Mouse (Mus musculus): Measurements from ENCODE around the gene Ube2q1.
"Not testable (repeated sequence)": the region's sequence is repeated elsewhere in the genome, so short reads cannot be mapped to it uniquely, and the experiment has no call there.

Gene Ube2q1

DNA sequence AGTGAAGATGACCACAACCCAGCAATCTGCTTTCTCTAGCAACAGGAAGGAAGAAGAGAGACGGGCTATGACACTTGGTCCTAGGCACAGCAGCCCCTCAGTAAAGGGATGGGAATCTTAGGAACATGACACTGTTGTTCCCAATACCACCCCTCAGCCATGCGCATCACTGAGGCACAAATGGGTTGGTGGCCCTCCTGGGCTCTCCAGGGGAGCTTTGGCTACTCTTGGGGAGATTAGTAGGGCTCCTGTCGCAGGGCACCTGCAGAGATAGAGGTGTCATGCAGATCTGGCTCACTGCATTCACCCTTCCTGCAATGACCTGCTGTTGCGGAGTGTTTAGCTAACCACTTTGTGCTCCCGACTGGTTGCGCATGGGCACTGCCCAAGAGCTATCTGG lies 12.9 kb downstream of the Ube2q1 start:
- no peak for DNase-seq (ENCODE audit: low read depth, low spot score)

DNA sequence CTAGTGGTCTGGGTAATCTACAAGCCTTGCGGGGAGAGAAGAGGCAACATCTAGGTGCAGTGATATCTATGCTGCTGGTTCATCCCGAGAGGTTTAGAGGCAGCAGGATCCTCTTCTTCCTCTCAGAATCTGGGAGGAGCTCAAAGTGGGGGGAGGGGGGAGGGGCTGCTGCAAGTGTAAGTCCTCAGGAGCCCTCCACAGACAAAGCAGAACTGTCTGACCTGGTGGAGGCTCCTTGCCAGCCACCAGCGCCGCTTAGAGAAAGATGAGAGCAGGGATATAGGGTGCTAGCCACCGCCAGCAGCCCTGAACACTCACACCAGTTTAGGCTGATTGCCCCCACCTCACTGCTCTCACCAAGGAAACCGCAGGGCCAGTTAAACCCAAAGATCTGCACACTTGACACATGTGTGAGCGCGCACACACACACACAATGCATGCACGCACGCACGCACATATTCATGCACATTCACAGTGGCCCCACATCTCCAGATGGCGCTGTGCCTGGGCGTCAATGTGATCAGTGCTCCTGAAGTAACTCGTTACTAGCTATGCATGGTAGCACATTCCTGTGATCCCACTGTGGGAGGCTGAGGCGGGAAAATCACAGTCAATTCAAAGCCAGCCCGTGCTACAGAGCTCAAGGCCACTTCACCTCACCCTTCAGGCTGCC lies 15.4 kb downstream of the Ube2q1 start:
- DNase-seq (ENCODE audit: low read depth, low spot score) = no peak

DNA sequence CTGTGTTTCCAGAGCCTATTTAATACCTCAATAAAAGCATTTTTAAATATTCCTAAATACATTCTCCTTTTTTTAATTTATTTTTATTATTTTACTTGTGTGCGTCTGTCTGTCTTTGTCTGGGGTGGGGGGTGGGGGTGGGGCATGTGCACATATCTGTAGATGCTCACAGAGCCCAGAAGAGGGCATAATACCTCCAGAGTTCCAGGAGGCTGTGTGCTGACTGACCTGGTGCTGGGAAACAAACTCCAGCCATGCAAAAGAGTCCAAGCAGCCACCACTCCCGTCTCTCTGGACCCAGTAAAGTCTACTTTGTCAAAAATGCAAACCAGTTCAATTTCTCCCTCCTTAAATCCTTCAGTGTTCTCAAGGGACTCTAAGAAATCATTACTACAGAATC lies 21.2 kb downstream of the Ube2q1 start:
- DNase-seq (ENCODE audit: low read depth, low spot score) = no peak

DNA sequence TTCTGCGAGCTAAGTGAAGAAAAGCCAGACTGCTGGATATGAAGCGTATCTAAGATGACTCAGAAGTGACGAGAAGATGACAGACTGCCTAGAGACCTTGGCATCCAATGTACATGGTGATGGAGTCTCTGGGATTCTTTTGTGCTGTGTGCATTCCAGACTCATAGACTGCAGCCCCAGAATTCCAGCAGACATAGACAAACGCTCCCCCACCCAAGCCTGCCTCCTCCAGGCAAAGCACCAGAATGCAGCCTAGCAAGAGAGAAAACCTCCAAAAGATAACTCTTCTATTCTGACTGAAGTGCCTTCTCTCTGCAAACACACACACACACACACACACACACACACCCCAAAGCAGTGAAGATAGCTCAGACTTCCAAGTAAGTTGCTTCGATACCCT lies 22.3 kb downstream of the Ube2q1 start:
- no peak for DNase-seq (ENCODE audit: low read depth, low spot score)

DNA sequence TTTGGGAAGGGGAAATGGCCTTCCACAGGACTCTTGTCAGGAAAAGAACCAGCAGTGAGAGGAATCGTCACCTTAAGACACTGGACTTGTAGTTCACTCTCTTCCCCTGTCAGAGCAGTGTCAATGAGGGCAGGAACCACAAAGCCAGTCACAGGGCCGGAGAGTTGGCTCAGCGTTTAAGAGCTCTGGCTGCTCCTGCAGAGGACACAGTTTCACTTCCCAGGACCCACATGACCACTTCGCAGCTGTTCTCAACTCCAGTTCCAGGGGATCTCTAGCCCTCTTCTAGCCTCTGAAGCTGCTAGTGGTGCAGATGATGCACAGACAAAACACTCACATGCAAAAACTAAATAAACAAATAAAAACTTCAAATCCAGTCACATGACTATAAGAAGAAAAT lies 22.9 kb downstream of the Ube2q1 start:
- no peak for DNase-seq (ENCODE audit: low read depth, low spot score)

DNA sequence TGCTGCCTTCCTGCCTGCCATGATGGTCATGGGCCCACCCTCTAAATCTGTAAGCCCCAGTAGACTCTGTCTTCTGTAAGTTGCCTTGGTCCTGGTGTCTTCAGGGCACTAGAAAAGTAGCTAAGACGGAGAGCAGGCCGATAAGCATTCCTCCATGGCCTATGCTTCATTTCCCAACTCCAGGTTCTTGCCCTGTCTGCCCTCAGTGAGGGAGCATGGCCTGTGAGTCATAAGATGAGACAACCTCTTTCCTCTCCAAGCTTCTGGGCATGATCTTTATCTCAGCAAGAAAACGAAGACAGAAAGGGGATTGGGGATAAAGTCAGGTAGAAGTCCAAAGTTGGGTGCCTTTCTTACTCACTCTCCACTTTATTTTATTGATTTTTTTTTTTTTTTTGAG lies 25.1 kb downstream of the Ube2q1 start:
- DNase-seq (ENCODE audit: low read depth, low spot score) = no peak

DNA sequence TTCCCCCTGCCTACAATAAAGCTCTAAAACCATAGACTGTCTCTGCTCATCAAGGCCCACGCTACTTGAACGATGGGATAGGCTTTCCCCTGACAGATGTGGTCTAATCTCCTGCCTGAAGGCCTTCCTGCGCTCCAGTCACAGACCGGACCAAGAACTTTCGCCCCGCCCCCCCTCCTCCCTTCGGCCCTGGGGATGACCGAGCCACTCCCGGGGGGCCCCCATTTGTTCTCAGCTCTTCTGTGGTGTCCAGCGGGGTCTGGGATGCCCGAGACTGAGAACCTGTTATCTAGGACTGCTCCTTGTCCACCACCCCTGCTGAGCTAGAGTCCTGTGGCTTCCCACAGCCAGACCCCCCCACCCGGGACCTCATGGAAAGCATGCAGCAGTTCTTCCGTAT lies 26.1 kb downstream of the Ube2q1 start:
- DNase-seq (ENCODE audit: low read depth, low spot score) = no peak

DNA sequence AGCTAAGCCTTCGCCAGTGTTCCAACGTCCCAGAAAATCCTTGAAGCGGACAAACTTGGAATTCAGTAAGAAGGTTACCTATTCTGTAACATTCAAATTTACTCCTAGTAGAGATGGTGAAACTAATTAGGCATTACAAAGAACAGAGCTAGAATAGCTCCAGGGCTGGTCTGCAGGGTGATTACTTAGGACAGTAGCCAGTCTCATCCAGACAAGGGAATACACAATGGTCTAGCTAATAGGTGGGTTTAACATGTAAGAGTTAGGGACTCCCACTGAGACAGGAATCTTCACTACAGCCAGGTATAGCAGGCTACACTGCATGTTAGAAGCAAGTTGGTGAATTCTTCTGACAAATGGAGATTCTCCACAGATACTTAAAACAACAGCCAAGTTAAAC lies 26.7 kb downstream of the Ube2q1 start:
- DNase-seq (ENCODE audit: low read depth, low spot score) = not testable (repeated sequence)

DNA sequence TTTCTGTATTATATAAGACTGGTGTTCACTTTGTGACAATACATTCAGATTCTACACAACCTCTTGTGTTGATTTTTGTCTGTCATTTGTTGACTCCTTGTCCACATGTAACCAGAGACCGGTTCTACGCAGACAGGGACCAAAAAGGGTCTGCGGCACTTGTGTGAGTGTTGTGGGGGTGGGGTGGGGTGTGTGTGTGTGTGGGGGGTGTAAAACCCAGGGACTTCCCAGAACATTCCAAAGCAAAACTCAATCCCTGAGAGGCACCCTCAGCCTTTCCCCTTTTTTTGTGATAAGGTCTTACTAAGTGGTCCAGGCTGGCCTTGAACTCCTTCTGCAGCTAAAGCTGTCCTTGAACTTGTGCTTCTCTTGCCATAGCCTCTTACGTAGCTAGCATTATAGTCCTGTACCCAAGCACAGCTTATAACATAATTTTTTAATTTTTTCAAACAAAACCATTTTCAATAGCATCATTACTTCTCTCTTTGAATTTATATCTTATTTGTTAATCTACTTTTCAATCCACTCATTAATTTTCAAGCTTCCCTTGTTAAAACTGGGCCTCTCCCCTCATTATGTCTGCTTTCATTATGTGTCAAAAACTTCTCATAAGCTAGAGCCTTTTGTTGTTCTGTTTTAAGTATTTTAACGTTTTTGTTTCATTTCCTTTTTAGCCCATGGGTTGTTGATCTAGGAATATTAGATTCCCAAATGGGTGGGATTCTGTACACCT lies 27.5 kb downstream of the Ube2q1 start:
- DNase-seq (ENCODE audit: low read depth, low spot score) = no peak

DNA sequence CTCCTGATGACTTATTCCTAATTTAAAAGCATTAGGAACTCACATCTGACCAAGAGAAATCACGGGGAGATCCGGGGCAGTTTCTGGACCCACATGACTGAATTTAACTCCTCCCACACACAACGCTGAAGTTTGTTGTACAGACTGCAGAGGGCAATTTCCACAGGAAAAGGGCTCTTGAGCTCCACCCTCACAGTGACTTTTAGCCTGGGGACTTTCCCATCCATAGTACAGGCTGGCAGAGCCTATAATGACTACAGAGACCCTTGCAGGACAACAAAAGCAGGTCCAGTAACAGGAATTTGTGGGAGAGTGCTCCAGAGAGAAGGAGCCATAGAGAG lies 28.1 kb downstream of the Ube2q1 start:
- no peak for DNase-seq (ENCODE audit: low read depth, low spot score)

DNA sequence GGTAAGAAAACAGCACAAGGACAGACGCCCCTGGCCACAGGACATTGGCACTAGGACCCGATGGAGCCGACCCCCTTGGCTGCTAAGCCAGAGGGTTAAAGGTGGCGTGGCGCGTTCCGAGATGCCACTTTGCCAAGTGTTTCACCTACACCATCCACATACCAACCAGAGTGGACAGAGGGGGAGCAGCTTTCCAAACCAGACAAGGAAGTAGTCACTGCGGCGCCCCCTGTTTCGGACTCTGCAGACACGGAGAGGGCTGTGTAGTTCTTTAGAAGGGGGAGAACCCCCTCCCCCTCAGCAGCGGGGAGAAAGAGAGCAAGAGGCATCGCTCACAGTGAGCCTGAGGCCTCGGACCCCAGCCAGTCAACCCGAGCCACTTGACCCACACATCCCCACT lies 29.5 kb downstream of the Ube2q1 start:
- no peak for DNase-seq (ENCODE audit: low read depth, low spot score)

DNA sequence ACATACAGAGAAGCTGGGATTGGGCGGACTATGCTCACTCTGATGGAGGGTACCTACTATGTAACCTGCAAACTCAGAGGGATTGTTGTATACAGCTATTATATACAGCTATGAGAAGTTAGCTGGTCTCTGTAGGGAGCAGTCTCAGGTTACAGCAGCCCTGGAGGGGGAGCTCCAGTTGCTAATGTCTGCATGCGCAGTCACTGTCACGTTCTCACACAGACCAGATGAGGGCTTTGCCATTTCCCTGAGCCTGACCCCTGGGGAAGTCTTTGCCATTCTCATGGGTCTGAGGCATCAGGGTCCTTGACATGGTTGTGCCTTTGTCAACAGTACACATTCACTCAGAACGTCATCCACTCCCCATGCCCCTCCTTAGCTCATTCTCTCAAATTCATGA lies 31.8 kb downstream of the Ube2q1 start:
- no peak for DNase-seq (ENCODE audit: low read depth, low spot score)

DNA sequence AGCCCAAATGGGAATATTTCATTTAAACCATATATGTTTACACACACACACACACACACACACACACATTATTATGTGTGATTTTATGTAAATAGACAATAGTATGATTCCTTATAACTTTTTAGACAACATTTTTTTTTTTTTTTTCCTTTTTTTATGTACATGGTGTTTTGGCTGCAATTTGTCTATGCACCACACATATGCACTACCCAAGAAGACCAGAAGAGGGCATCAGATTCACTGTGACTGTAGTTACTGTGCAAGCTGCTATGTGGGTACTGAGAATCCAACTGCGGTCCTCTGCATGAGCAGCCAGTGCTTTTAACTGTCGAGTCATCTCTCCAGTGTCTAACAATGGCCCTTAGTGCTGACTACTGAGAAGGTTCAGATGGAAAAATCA lies 33.3 kb downstream of the Ube2q1 start:
- DNase-seq (ENCODE audit: low read depth, low spot score) = no peak

DNA sequence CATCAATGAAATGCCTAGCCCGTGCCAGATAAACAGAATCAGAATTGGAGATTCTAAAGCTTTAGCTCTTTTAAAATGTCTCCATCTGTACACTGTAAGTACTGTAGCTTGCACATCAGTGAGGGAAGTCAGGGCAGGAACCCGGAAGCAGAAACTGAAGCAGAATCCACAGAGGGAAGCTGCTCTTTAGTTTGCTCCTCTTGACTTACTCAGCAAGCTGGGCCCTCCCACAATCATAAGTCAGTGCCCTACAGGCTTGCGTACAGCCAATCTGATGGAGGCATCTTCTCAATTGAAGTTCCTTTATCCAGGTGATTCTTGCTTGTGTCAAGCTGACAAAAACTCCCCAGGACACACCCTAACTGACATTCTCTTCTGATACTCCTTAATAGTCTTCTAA lies 33.8 kb downstream of the Ube2q1 start:
- no peak for DNase-seq (ENCODE audit: low read depth, low spot score)

DNA sequence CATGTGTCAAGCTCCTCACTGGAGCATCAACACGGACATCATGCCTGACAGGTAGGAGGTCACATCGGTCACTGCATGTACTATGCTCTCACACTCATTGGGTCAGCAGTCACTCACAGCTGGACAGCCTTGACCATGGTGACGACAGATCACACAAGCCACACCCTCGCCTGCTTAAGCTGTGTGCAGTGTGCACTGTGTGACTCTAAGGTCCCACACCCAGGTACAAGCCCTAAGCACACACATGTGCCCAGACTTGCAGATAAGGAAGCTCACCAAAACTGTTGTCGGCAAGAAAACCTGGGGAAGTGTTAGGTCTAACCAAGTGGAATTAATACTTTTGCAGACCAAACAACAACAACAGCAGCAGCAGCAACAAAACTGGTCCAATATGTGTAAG lies 34.5 kb downstream of the Ube2q1 start:
- DNase-seq (ENCODE audit: low read depth, low spot score) = no peak

DNA sequence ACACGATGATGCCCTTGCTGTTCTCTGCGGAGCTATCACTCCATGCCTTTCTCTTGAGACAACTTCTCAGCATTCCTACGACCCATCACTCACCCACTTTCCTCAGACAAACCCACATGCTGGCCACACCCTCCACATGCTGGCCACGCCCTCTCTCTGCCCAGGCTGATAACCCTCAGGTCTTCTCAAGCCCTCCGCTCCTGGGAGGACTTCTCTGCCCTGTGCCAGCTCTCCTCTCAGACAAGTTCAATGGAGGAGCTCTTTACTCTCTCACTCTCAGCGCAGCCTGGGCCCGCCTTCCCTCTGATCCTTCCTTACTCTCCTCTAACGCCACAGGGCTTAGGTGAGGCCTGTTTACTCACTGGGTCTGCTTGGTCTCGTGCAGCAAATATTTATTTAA lies 35.2 kb downstream of the Ube2q1 start:
- no peak for DNase-seq (ENCODE audit: low read depth, low spot score)

DNA sequence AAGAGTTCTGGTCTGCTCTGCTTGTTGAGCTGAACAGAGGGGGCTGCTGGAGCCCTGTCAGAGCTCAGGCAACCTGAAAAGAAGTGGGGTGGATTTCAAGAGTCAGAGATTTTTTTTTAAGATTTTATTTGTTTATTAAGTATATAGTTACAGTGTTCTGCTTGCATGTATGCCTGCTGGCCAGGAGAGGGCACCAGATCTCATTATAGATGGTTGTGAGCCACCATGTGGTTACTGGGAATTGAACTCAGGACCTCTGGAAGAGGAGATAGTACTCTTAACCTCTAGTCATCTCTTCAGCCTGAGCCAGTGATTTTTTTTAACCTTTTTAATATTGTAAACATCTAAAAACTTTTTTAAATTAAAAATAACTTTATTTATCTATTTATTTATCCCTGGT lies 37.4 kb downstream of the Ube2q1 start:
- DNase-seq (ENCODE audit: low read depth, low spot score) = no peak

DNA sequence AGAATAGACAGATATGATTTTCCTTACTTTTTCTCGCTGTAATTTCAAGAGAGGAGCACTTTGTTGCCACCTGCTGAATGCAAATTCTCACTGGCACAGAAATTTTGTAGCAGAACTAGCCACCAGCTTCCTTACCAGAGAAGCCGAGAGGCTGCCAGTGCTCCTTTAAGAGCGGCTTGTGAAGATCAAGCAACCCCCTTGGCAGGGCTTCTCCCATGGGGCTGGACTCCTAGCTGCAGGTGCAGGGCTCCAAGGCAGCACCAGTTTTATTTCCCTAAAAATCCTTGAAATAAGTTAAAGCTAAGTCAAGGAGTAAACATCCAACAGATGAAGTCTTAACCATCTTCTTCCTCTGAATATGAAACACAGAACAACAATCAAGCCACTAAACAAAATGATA lies 38.8 kb downstream of the Ube2q1 start:
- no peak for DNase-seq (ENCODE audit: low read depth, low spot score)

DNA sequence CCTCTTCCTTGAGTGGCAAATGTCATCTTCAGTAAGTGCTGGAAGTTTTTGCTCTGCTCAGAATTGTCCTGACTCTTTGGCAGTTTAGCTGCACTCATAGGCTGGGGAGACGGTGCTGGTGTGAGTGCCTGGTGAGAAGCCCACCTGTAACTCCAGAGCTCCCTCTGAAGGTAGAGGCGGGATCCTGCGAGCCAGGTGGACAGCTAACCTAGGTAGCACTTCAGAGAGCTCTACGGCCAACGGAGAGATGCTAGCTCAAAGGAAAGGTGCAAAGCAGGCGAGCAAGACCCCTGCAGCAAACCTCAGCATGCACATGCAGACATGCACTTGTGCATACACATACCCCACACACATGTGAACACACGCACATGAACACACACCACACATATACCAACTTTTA lies 40.6 kb downstream of the Ube2q1 start:
- DNase-seq (ENCODE audit: low read depth, low spot score) = no peak

DNA sequence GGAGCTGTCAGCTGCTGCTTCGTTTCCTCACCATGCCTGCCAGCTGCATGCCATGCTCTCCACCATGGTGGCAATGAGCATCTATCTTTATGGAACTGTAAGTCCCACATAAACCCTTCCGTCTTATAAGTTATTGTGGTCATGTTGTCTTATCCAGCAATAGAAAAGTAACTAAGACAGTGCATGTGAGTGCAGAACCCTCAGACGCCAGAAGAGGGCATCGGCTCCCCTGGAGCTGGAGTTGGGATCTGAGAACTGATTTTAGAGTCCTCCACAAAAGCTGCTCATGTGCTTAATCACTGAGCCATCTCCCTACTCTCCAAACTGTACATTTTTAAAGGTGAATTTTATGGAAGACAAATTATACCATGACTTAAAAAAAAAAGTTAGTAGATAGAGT lies 43.6 kb downstream of the Ube2q1 start:
- no peak for DNase-seq (ENCODE audit: low read depth, low spot score)

DNA sequence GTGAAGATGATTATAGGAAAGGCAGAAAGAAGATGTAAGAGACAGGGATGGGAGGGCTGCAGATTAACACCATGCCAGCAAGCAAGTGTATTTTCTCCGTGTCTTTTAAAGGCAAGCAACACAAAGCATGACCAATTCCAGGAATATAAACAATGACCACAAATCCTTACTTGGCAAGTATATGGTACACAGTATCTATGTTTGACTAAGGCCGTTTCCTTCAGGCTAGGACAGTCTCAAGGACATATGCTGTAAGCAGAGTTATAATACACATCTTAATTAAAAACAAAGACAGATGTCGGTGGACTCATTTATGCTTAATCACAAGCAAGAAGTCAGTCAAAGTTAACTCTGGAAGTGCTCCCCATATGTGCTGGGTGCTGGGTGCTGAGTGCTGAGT lies 45.2 kb downstream of the Ube2q1 start:
- no peak for DNase-seq (ENCODE audit: low read depth, low spot score)

DNA sequence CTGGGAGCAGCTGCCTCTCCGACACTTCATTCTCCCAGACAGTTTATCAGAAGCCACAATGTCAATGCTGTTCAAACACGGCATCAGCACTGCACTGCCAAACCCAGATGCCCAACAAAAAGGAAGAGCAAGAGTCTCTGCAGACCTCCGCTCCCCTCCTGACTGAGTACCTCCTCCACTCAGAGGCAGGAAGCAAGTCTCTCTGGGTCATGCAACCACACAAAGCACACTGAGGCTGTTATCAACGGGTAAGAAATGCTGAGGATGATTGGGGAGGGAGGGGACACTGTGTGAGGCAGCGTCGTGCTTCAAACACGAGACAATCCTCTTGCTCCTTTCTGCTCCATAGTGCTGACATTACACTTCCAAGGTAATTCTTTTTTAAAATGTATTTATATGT lies 46.5 kb downstream of the Ube2q1 start:
- DNase-seq (ENCODE audit: low read depth, low spot score) = no peak

DNA sequence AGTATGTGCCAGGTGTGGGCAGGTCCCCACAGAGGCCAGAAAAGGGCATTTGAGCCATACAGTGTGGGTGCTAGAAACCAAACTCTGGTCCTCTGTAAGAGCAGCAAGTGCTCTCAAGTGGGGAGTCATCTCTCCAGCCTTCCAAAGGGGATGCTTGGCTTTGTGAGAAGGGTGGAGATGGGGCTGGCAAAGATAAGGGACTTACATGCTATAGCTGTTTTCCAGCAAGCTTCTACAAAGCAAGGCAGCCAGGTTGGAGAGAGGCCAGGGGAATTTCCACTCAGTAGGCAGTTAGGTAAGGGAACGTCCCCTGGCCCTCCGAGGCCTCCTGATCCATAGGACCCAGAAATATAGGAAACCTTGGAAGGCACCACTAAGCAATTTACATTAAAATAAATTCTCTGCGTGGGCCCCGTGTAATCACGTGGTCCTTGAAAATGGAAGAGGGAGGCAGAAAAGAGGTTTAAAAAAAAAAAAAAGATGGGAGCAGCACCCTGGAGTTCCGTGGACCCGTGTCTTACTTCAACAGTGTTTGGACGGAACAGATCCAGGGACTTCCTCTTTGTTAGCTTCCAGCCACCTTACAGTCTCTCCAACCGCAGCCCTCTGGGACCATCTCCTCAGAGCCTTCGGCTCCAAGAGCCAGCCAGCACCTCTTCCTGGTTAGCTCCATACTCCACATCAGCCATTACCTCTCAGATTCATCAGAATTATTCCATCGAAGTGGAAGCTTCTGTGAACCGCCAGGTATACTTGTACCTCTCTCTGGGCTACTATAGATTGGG lies 47.1 kb downstream of the Ube2q1 start:
- no peak for DNase-seq (ENCODE audit: low read depth, low spot score)

All from brain, embryonic 18.5 days (tissue).